Mouse (Mus musculus) limb, embryonic 14.5 days (tissue): ENCODE measurements around the gene Arhgef2. TPM values are rescaled to one million over a fixed set of nuclear protein-coding genes. Genes with fewer than 3 reads are reported as not detected.
"Not testable (repeated sequence)": the region's sequence is repeated elsewhere in the genome, so short reads cannot be mapped to it uniquely, and the experiment has no call there.

ENCODE experiments used
- ATAC-seq: fragments of 200-750 bp; cut with Nextera tagmentation; 2 replicates; pipeline ENCODE4 v1.8.0; 2017; ENCODE audit warnings: low read depth, moderate number of reproducible peaks, moderate TSS enrichment; ENCODE audit not compliant: low FRiP score
- DNase-seq: peaks from one replicate; pipeline ENCODE4 v3.0.0-alpha.2; 2015; ENCODE audit warnings: low spot score
- H3K27ac ChIP-seq: fragments of 300-500 bp; sonication (generic); replicated peaks from 2 replicates; pipeline ENCODE4 v1.5.1; 2014; ENCODE audit warnings: low read depth, mild to moderate bottlenecking, low read length, moderate library complexity, mixed read lengths
- H3K27me3 ChIP-seq: fragments of 300-500 bp; sonication (generic); 2 replicates; pipeline ENCODE4 v1.6.1; 2014; ENCODE audit warnings: low read length, mixed read lengths; ENCODE audit not compliant: control insufficient read depth, insufficient read depth
- H3K36me3 ChIP-seq: fragments of 300-500 bp; sonication (generic); 2 replicates; pipeline ENCODE4 v1.6.1; 2014; ENCODE audit warnings: mild to moderate bottlenecking, low read length, moderate library complexity, mixed read lengths; ENCODE audit not compliant: control insufficient read depth, insufficient read depth
- H3K4me1 ChIP-seq: fragments of 300-500 bp; sonication (generic); 2 replicates; pipeline ENCODE4 v1.6.1; 2014; ENCODE audit warnings: antibody characterized with exemption, low read length, mixed read lengths; ENCODE audit not compliant: control insufficient read depth, insufficient read depth
- H3K4me2 ChIP-seq: fragments of 300-500 bp; sonication (generic); replicated peaks from 2 replicates; pipeline ENCODE4 v1.6.1; 2014; ENCODE audit warnings: low read depth, mild to moderate bottlenecking, low read length, moderate library complexity; ENCODE audit not compliant: severe bottlenecking
- H3K4me3 ChIP-seq: fragments of 300-500 bp; sonication (generic); replicated peaks from 2 replicates; pipeline ENCODE4 v1.5.1; 2014; ENCODE audit warnings: low read length
- H3K9ac ChIP-seq: fragments of 300-500 bp; sonication (generic); 2 replicates; pipeline ENCODE4 v1.6.1; 2014; ENCODE audit warnings: mild to moderate bottlenecking, low read depth, low read length, moderate library complexity; ENCODE audit not compliant: severe bottlenecking
- H3K9me3 ChIP-seq: fragments of 300-500 bp; sonication (generic); 2 replicates; pipeline ENCODE4 v1.6.1; 2016; ENCODE audit warnings: low read length; ENCODE audit not compliant: control insufficient read depth
- POLR2A ChIP-seq: fragments of 200-500 bp; IDR thresholded peaks from 2 replicates; pipeline ENCODE4 v1.8.0; 2012; ENCODE audit warnings: inconsistent platforms, mild to moderate bottlenecking, moderate library complexity, borderline replicate concordance; ENCODE audit not compliant: insufficient read depth, insufficient read length; ENCODE audit errors: extremely low read depth
- WGBS: fragments of 180-500 bp; shearing (Covaris S2); extraction: QIAGEN DNeasy Blood & Tissue Kit; methylation state at CpG from one replicate; pipeline ENCODE4 v1.1.7; 2014; 5-methylcytosine and 5-hydroxymethylcytosine counted together
- polyA plus RNA-seq, 2 experiments: library from polyadenylated mRNA; depleted of rRNA in 1 of 2; stranded (reverse) in 1 of 2; unstranded in 1 of 2; fragments of >200 nt; fragmentation: Nextera tagmentation in 1 of 2; extraction: Ambion mirVana in 1 of 2; gene quantifications; 2 replicates each; pipeline versions ENCODE4 v1.2.1 to v1.2.3; 2012 to 2014

Gene Arhgef2
- polyA plus RNA-seq (2012; rRNA removed), result 81.9 and 105 TPM in 2 replicates
- 84.7 and 94.8 TPM in 2 replicates for polyA plus RNA-seq (2014; fragmentation: Nextera tagmentation; extraction: Ambion mirVana)

- H3K27ac ChIP-seq, H3K4me2 ChIP-seq: not testable (repeated sequence)
Observed at GRCm38 (mm10) chr3:88605666-88606065, at the start of gene Arhgef2. Arhgef2 (plus strand) TSS chr3:88605966.

GRCm38 (mm10) chr3:88556616-88557015, 49.1 kb upstream of the Arhgef2 start:
- H3K9ac ChIP-seq, result no peak overlapping the region
- peaks cover 9% of the 10 kb centered on the region for H3K4me1 ChIP-seq
- WGBS, result 97% methylated on average over 8 of the region's 8 CpGs
- H3K27me3 ChIP-seq, result no peaks in the 10 kb centered on the region
- no peak for ATAC-seq
- no peak overlapping the region for H3K4me2 ChIP-seq
- no peak for DNase-seq
- H3K4me3 ChIP-seq, result no peak overlapping the region
- H3K9me3 ChIP-seq, result no peaks in the 10 kb centered on the region
- no peak for TF ChIP-seq POLR2A
- H3K27ac ChIP-seq, result no peak overlapping the region
- peaks cover 60% of the 10 kb centered on the region for H3K36me3 ChIP-seq

More at GRCm38 (mm10) chr3:88605666-88606065, at the start of gene Arhgef2:
- not testable (repeated sequence) for H3K4me1 ChIP-seq, DNase-seq, H3K4me3 ChIP-seq, H3K36me3 ChIP-seq, H3K9ac ChIP-seq, H3K9me3 ChIP-seq, ATAC-seq, H3K27me3 ChIP-seq
- 90% methylated on average over 2 of the region's 2 CpGs for WGBS

GRCm38 (mm10) chr3:88559596-88559995, 46.2 kb upstream of the Arhgef2 start:
- peaks cover 1% of the 10 kb centered on the region; the same call in 1 of the 2 replicates for H3K4me1 ChIP-seq
- no peak for DNase-seq
- TF ChIP-seq POLR2A, result no peak
- no peaks in the 10 kb centered on the region for H3K9me3 ChIP-seq
- H3K9ac ChIP-seq, result no peak overlapping the region
- no peak overlapping the region for H3K27ac ChIP-seq
- WGBS, result 93% methylated on average over 9 of the region's 9 CpGs
- no peak overlapping the region for H3K4me2 ChIP-seq
- H3K4me3 ChIP-seq, result no peak overlapping the region
- H3K36me3 ChIP-seq, result peaks cover 90% of the 10 kb centered on the region
- no peaks in the 10 kb centered on the region for H3K27me3 ChIP-seq
- no peak for ATAC-seq

- WGBS, result 71% methylated on average over 4 of the region's 4 CpGs
- no peak for ATAC-seq
- Histone ChIP-seq H3K4me1 (no peaks in the 10 kb centered on the region), H3K27me3 (no peaks in the 10 kb centered on the region), H3K4me3 (no peak overlapping the region), H3K36me3 (peaks cover 98% of the 10 kb centered on the region), H3K27ac (no peak overlapping the region), H3K9me3 (no peaks in the 10 kb centered on the region), H3K4me2 (no peak overlapping the region), H3K9ac (no peak overlapping the region)
- TF ChIP-seq POLR2A, result no peak
- no peak for DNase-seq
Observed at GRCm38 (mm10) chr3:88561989-88562388, 43.8 kb upstream of the Arhgef2 start.

GRCm38 (mm10) chr3:88563442-88563841, 42.3 kb upstream of the Arhgef2 start:
- no peaks in the 10 kb centered on the region for H3K9me3 ChIP-seq
- 70% methylated on average over 4 of the region's 4 CpGs for WGBS
- H3K9ac ChIP-seq, result no peak overlapping the region
- no peak overlapping the region for H3K4me2 ChIP-seq
- H3K27me3 ChIP-seq, result no peaks in the 10 kb centered on the region
- peaks cover 99% of the 10 kb centered on the region for H3K36me3 ChIP-seq
- H3K27ac ChIP-seq, result no peak overlapping the region
- ATAC-seq (no peak), DNase-seq (no peak)
- H3K4me3 ChIP-seq, result no peak overlapping the region
- no peaks in the 10 kb centered on the region for H3K4me1 ChIP-seq
- no peak for TF ChIP-seq POLR2A

- no peak for ATAC-seq
- TF ChIP-seq POLR2A, result no peak
- Histone ChIP-seq H3K9me3 (no peaks in the 10 kb centered on the region), H3K36me3 (peaks cover 99% of the 10 kb centered on the region), H3K27ac (no peak overlapping the region), H3K4me3 (no peak overlapping the region), H3K4me2 (no peak overlapping the region), H3K4me1 (no peaks in the 10 kb centered on the region), H3K27me3 (no peaks in the 10 kb centered on the region), H3K9ac (no peak overlapping the region)
- DNase-seq, result no peak
- 88% methylated on average over 7 of the region's 7 CpGs for WGBS
Observed at GRCm38 (mm10) chr3:88563966-88564365, 41.8 kb upstream of the Arhgef2 start.
